Mouse (Mus musculus) A20 (cell line): Measurements from ENCODE around the gene Prdm16.

Experiments used
- DNase-seq: peaks from one replicate; pipeline ENCODE4 v3.0.0-alpha.2; 2011; ENCODE audit warnings: low read depth, low spot score

Prdm16 gene

DNA sequence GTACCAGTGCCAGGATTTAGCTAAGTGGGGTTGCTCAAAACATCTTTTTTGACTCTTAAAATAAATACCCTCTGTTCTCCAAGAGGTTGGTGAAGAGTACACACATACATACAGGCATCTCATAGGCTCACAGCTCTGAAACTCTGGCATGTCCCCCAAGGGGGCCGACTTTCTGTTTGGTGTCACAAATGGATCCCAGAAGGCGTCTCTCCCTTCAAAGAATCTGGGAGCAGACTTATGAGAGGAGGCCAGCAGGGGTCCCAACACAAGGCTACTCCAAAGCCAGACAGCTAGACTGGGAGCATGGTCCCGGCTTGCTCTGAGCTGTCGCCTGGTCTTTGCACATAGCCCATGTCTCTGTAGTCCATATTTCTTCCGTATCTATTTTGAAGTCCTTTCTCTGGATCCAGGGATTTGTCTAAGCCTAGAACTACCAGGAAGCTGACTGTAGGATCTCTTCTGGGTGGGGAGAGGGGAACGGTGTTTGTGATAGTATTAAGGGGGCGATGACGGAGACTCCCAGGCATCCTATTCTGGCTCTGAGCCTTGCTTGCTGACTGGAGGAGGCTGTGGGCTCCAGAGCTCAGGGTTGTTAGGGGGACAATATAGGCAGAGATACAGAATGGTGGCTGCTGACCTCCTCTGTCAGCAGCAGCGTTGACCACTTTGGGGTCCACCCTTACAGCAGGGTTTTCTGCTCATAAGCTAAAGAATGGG, 156.0 kb downstream of the Prdm16 start:
- DNase-seq: no peak

DNA sequence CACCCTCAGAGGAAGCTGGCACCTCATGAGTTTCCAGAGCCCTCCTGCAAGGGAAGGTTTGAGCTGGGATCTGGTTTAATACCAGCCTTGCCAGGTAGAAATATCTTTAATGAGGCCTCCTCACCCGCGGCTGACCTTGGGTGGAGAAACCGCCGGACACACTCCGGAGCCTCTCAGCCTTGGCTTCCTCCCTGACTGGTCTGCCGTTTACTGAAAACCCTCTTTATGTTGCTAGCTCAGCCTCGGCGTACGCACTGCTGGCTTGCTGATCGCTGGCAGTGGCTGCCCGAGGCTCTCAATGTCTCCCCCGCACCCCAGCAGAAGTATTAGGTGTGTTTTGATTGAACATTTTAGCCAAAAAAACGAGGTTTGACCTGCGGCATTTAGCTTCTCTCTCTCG, 156.5 kb downstream of the Prdm16 start:
- DNase-seq: no peak

- DNase-seq: no peak
These were observed 157.6 kb downstream of the Prdm16 start for GRCm38 (mm10) chr4:154478933-154479613.

DNA sequence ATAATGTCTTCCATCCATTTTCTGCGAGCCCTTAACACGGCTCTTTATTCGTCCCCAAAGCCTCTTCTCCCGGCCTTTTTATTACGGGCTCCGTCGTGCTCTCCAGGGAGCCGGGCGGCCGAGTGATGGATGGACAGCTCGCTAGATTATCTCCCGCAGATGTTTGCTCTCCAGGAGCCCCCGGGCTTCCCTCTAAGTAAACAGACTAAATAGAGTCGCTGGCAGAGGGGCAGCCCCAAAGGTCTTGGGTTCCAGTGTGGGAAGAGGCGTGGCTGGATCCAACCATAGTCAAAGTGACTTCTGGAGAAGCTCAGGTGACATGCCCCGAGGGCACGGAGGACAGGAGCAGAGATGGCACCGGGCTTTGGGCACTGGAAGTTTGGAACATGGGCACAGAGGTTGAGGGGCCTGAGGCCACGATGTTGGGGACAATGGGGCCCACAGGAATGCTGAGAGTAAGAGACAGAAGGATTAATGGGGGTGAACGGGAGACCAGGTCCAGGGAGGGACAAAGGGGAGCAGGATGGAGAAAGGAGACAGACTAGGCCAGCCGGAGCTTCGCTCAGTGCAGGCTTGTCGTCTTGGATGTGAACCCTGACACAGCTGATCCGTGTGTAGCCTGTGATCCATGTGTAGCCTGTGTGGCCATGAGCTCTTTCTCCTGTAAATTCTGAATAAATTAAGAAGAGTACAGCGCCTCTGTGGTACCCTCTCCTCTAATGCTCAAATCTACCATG, 162.9 kb downstream of the Prdm16 start:
- no peak for DNase-seq

GRCm38 (mm10) chr4:154472569-154472968, 164.1 kb downstream of the Prdm16 start:
- DNase-seq: no peak

GRCm38 (mm10) chr4:154471447-154472101, 165.1 kb downstream of the Prdm16 start:
- no peak for DNase-seq

GRCm38 (mm10) chr4:154466305-154466704, 170.4 kb downstream of the Prdm16 start:
- no peak for DNase-seq

- no peak for DNase-seq
These were observed 171.6 kb downstream of the Prdm16 start for GRCm38 (mm10) chr4:154465123-154465522.

DNA sequence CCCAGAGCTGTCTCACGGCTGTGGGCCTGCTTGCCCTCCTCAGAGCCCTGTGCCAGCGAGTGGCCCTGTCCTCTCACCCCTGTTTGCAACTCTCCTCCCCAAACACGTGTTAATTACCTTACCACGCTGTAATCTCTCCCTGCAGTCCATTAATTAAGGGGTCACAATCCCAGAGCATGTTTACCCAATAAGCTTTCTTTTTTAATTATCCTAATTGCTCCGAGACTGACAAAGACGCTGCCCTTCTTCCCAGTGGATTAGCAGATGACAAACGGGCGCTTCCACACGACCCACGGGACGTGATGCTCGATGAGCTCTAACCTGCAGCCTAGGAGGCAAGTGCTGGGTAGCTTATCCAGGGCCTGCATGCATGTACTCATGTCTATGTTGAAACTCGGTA, 176.7 kb downstream of the Prdm16 start:
- no peak for DNase-seq

DNA sequence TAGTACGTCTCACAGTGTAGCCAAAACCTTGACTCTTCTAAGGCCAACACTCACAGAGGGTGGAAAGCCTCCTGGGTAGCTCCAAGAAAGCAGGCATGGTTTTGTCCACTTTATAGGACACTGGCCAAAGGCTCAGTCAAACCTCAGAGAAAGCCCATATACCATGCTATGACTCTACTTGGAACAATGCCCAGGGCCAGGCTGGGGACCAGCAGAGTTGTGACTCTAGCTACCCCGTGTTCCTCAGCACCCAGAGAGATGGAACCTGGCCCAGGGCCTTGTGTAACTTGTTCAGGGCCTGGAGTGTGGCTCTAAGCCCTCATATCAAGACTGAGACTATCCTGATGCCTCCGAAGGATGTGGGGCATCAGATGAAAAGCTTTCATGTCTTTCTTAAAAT, 178.9 kb downstream of the Prdm16 start:
- no peak for DNase-seq

DNA sequence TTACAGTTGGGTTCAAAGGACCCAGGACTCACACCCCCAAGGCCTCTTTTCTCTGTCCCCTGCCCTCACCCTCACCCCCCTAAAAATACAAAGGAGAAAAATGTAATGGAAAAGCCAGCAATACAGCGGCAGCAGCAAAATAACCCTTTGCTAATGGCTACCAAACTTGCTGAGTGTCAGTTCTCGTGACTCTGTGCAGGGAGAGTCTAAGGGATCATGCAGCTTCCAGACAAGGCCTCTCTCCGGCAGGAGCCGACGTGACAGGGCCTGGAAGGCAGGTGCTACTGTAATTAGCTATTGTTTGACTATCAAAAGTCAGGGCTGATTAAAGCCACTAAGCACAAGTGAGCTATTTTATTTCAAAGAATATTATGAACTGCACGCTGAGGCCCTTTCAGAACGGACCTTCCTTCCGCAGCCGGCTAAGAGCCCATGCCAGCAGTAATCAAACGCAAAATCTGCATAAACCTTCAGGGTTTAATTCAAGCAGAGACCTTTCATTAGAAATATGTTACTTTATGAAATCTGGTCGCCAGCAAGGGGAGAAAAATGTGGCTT, 180.3 kb downstream of the Prdm16 start:
- DNase-seq: no peak

- no peak for DNase-seq
These were observed 186.2 kb downstream of the Prdm16 start for GRCm38 (mm10) chr4:154450441-154450840.

DNA sequence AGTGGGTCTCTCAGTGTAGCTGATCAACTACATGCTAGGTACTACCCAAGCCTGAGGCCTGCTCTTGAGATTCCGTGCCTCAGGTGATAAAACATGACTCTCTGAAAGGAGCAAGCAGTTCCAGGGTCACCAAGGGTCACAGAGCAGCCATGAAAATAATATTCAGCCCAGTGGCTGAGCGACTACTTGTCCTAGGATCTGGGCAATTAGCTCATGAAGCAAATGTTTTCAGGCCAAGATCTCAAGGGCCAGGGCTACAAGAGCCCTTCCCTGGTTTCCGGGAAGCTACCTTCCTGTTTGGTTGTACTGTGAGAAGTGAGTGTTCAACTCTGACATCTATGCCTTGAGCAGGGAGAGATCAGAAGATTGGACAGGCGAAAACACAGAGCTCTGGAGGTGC, 186.6 kb downstream of the Prdm16 start:
- no peak for DNase-seq

- DNase-seq: no peak
These were observed 187.3 kb downstream of the Prdm16 start for GRCm38 (mm10) chr4:154449343-154449742.

- DNase-seq: no peak
These were observed 191.0 kb downstream of the Prdm16 start for GRCm38 (mm10) chr4:154445721-154446120.

DNA sequence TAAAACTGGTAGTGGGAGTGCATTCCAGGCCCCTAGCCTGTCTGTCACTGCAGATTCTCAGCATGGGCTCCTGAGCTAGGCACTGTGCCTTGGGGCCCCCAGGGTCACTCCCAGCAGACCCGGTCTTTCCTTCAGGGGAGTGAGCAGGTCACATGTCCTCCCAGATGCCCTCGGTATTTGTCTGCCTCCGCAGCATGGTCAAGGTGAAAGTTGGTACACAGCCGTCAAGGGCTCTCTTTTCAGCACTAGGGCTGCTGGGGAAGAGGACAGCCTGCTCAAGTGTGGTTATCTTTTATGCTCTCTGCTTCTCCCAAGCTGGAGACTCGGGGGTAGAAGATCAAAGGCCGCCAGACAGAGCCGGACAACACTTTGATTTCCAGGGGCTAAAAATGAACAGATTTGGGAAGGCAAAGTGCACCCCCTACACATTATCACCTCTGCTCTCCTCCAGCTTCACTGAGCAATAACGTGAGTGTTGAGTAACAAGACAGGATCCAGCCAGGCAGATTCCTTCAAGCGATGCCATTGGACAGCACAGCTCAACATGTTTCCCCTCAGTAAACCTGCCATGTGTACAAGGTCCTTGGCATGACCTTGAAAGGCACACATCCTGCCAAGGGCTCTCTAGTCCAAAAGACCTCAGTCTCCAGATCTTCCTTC, 193.9 kb downstream of the Prdm16 start:
- DNase-seq: no peak

DNA sequence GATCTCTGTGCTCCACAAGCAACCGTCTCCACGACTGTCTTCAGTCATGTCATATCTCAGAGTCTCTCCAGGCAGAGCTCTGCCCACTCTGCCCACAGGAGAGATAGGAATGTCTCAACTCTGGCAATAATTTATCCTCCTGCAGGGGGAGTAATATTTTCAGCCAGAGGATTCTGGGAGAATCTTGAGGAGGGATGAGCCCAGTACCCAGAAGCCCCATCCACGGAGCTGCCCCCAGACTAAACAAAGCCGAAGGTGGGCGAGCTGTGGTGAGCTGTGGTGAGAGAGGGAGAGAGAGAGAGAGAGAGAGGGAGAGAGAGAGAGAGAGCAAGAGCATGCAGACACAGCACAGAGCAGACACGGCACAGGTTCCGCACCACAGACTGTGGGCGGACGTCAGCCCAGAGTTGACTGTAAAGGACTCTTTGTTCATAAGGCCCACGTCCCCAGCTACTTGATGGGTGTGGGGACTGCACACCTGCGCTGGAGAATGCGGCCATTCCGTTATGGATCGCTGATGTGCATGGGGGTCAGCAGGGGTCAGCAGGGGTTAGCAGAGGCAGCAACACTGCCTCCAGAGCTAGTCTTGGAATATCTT, 197.1 kb downstream of the Prdm16 start:
- DNase-seq: no peak

DNA sequence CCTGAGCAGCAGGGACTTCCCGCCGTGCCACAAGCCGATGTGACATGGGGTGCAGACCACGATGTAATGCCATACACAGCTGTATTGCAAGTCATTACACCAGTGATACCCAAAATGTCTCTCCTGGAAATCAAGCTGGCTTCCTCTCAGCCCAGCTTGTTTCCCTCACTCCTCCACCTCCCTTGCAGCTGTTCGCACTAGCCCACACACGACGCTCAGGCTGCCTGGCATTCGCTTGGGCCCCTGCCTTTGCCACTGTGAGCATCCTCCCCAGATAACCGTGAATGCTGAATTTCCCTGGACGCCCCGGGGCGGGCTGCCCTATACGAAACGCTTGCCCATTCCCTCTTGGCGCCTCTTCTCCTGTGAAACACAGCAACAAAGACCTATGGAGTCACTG, 198.1 kb downstream of the Prdm16 start:
- no peak for DNase-seq

- DNase-seq: no peak
These were observed 206.9 kb downstream of the Prdm16 start for GRCm38 (mm10) chr4:154429770-154430169.

DNA sequence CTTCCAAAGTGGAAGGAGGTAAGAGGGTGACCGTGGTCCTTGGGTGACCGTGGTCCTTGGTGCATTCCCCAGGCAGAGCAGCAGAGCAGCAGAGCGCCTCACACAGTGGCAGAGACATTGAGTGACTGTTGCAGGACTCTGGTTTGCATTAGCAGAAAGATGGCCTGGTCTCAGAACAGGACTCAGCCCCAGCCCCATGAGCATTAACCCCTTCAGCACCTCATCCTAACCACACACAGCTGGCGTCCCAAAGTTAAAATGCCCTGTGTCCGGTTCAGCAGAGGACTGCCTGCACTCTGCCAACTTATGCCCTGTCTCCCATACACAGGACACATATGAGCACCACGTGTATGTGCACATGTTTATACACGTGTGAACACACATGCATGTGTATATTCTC, 209.8 kb downstream of the Prdm16 start:
- DNase-seq: no peak

DNA sequence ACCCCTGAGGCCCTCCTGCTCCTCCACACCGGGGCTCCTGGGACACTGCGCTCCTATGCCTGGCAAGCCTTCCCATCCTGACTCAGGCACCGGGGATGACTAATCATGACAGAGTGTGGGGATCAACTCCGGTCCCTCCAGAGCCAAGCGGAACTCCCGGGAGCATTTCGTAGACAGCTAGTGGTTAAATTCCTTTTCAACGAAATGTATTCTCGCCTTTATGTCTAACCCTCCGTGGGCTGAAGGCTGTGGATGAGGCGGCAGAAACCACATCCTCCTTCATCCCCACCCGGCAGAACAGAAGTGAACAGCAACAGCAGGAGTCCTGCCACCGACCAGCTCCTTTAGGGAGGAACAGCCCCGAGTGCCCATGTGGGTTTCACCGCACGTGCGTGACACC, 211.4 kb downstream of the Prdm16 start:
- no peak for DNase-seq
